Mouse (Mus musculus): ENCODE measurements at regions not wholly inside any gene's neighbourhood (a gene's known extent, or its start where the extent isn't known, plus 50 kb on each side); places are given as distances from the start of the nearest gene placed in this dataset.

DNA sequence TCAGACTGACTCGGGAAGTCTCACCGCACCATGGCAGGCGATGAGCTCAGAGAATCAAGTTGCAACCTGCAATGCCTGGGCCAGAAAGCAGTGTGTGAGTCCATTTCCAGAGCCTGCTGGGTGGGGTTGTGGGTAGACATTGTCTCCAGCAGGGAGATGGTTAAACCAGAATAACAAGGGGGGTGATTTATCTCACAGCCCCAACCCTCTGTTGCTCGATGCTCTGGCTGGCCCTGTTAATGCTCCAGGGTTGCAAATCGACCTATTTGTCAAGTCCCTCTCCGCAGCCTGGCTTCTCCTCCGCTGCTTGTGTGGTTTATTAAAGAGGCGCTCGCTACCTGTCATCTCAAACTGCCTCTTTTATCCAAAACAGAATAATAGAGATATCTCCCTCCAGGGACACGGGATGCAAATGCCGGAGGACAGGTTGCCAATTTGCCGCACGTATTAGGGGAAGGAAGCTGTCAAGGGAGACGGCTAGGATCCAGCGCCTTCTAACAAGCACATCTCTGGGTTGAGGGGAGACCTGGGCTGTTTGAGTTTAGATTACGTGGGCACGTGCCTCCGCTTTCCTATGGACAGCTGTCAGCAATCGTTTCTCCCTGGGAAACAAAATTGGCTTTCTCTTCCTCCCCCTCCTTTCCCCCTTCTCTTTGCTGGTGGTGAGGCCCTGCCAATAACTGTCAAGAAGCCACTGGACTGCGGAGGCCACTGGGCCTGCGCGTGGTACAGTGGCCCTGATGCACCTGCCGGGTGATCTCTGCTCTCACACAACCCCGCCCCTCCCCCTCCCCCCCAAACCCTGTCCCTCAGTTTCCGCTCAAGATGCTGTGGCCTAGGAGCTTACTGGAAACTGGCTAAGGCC lies 57.4 kb upstream of the Pitx1 start:
- in situ Hi-C loops (cut with MboI, MseI) = no loop called here

DNA sequence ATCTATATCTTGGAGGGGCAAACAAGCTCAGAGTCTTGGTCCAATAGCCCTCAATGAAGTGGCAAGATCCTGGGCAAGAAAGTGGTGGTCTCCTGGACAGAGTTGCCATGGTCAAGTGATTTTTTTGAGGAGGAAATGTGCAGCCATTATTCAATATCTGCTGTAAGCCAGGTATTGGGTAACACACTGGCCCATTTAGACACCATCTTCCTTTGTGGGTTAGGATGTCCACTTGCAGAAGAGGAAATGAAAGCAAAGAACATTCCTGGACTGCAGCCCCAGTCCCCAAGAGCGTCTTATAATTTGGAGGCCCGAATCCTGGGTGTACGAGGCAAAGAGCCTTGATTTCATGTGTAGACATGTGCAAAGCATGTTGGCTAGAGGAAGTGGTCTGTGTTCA lies 56.3 kb upstream of the Pitx1 start:
- in situ Hi-C loops (cut with MboI, MseI) = no loop called here

DNA sequence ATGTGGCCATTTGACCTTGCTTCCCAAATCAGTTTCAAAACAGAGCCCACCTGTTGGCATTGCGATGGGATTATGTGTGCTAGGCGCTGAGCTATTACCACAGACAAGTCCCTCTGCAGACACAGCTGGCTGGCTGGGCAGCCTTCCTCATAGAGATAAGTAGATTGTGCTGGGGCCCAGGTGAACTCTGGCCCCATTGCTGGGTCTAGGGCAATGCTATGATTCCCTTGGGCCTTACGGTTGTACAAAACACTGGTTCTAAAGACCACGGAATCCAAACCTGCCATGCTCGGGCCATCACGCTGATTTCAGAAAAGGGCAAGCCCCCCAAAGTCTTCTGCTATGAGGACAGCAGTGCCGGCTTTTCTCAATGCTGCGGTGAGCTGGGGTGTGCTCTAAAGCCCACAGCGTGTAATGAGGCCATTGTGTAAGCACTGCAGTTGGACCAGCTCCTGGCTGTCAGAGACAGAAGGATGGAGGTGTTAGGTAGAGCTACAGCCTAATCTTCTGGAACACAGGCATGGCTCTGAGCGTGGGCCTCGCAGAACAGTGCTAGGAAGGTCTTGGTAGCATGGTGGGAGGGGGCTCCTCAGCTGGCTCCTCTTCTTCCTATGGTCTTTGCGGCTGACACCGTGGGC lies 51.2 kb upstream of the Pitx1 start:
- in situ Hi-C loops (cut with MboI, MseI) = no loop called here

All from T-helper 2 cell (primary cell).